ENCODE assay signal across 13 mouse cellular contexts in the genomic region with DNA sequence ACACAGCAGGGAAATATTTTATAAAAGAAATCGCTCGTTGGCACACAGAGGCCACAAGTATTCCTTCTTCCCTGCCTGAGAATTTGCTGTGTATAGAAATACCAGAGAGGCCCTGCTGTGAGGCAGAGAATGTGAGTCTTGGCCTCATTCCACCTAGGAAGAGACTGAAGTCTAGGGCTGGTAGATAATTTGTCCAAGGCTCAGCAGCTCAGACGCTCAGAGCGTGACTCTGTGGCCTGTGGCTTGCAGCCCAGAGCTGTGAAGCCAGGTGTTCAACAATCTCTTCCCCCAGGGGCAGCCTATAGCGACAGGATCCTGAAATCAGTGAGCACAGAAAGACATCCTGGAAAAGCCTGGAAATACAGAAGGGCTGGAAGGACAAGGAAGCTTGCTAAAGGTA. TPM values are rescaled to one million over a fixed set of nuclear protein-coding genes. Genes with fewer than 3 reads are reported as not detected.
DNase-seq lines count a peak whose midpoint lies in the region; ATAC-seq and TF ChIP-seq lines count a peak whose summit lies in the region.
"Had no signal": no experiment of that assay in that cellular context is flagged by ENCODE, and none has a peak within 500 bp of the region (broad histone marks: within the 10 kb centered on the region; RNA-seq: fewer than 3 reads in every experiment).

No protein-coding gene starts in this region.

- no peaks in the 10 kb centered on the region for H3K36me3 ChIP-seq in heart, embryonic 12.5 days
- no peaks in the 10 kb centered on the region for H3K36me3 ChIP-seq in midbrain, postnatal 0 days (ENCODE audit: insufficient read depth, low read length)
- no peaks in the 10 kb centered on the region for H3K36me3 ChIP-seq in midbrain, embryonic 13.5 days
- H3K36me3 ChIP-seq: neural tube, embryonic 12.5 days had no signal

- 0 out of 2 replicates have a peak, but pooled peaks have one; percentile 64 for ATAC-seq in heart, embryonic 12.5 days (ENCODE audit: insufficient number of reproducible peaks, low FRiP score)
- no peak for ATAC-seq in midbrain, postnatal 0 days (ENCODE audit: low FRiP score)
- no peak for ATAC-seq in midbrain, embryonic 13.5 days

- TF ChIP-seq CTCF in midbrain, postnatal 0 days (IDR thresholded peaks at IDR 0.05), result no peak

- H3K9ac ChIP-seq in heart, embryonic 12.5 days, result no peak overlapping the region
- H3K9ac ChIP-seq in midbrain, postnatal 0 days (replicated peaks; ENCODE audit: low read length, poor library complexity, severe bottlenecking), result no peak overlapping the region
- H3K9ac ChIP-seq in midbrain, embryonic 13.5 days (replicated peaks), result no peak overlapping the region
- H3K9ac ChIP-seq: neural tube, embryonic 12.5 days had no signal

- no peak overlapping the region; the same call in 1 of the 2 replicates for H3K27ac ChIP-seq in heart, embryonic 12.5 days (ENCODE audit: poor library complexity, severe bottlenecking)
- no peak overlapping the region for H3K27ac ChIP-seq in midbrain, postnatal 0 days (ENCODE audit: low read depth, low read length)
- no peak overlapping the region for H3K27ac ChIP-seq in midbrain, embryonic 13.5 days
- H3K27ac ChIP-seq: neural tube, embryonic 12.5 days had no signal

- H3K4me1 ChIP-seq in heart, embryonic 12.5 days (replicated peaks), result peaks cover 10% of the 10 kb centered on the region
- H3K4me1 ChIP-seq in midbrain, postnatal 0 days (ENCODE audit: insufficient read depth, low read length), result no peaks in the 10 kb centered on the region
- H3K4me1 ChIP-seq in midbrain, embryonic 13.5 days (replicated peaks), result peaks cover 2% of the 10 kb centered on the region; the same call in 1 of the 2 replicates
- H3K4me1 ChIP-seq: neural tube, embryonic 12.5 days had no signal

- H3K4me3 ChIP-seq in heart, embryonic 12.5 days, result no peak overlapping the region
- no peak overlapping the region for H3K4me3 ChIP-seq in midbrain, postnatal 0 days (ENCODE audit: low read depth, low read length)
- no peak overlapping the region for H3K4me3 ChIP-seq in midbrain, embryonic 13.5 days (replicated peaks)
- H3K4me3 ChIP-seq: neural tube, embryonic 12.5 days had no signal

- 34% methylated on average over 5 of the region's 5 CpGs for WGBS in heart, embryonic 12.5 days
- WGBS in midbrain, postnatal 0 days, result 28% methylated on average over 5 of the region's 5 CpGs
- WGBS in midbrain, embryonic 13.5 days, result 45% methylated on average over 5 of the region's 5 CpGs

- no peaks in the 10 kb centered on the region for H3K9me3 ChIP-seq in heart, embryonic 12.5 days (replicated peaks)
- no peaks in the 10 kb centered on the region for H3K9me3 ChIP-seq in midbrain, postnatal 0 days (ENCODE audit: low read length)
- H3K9me3 ChIP-seq in midbrain, embryonic 13.5 days, result no peaks in the 10 kb centered on the region
- H3K9me3 ChIP-seq: neural tube, embryonic 12.5 days had no signal

- intact Hi-C loops in left cerebral cortex, postnatal 14 days (cut with DNase I), result no loop called here

- DNase-seq in heart, adult 8-10 months (ENCODE audit: low spot score), result no peak
- DNase-seq in midbrain, postnatal 0 days (ENCODE audit: low spot score), result peak; percentile 66
- DNase-seq in kidney, adult 18-20 months, result peak; percentile 21
- peak; percentile 10 for DNase-seq in retina, postnatal 1 day
- no peak for DNase-seq in left cerebral cortex, postnatal 14 days (ENCODE audit: low spot score in 2 of 2)
- no peak for DNase-seq in thymus, postnatal 0 days (ENCODE audit: low spot score)
- DNase-seq: adrenal gland, postnatal 10 days; lung, postnatal 36 days; spleen, adult 18-20 months had no signal

- H3K27me3 ChIP-seq in heart, embryonic 12.5 days (replicated peaks), result no peaks in the 10 kb centered on the region
- no peaks in the 10 kb centered on the region for H3K27me3 ChIP-seq in midbrain, postnatal 0 days (ENCODE audit: insufficient read depth, low read length)
- no peaks in the 10 kb centered on the region for H3K27me3 ChIP-seq in midbrain, embryonic 13.5 days
- H3K27me3 ChIP-seq: neural tube, embryonic 12.5 days had no signal

- no peak overlapping the region for H3K4me2 ChIP-seq in heart, embryonic 12.5 days
- H3K4me2 ChIP-seq in midbrain, postnatal 0 days (ENCODE audit: low read depth, low read length, poor library complexity, severe bottlenecking), result no peak overlapping the region
- no peak overlapping the region for H3K4me2 ChIP-seq in midbrain, embryonic 13.5 days (replicated peaks)
- H3K4me2 ChIP-seq: neural tube, embryonic 12.5 days had no signal

RNA-seq across cellular contexts. Expression of a gene that starts 26.2 kb away (rescaled TPM):
- not detected in 2 replicates for polyA plus RNA-seq in heart, embryonic 12.5 days (2016; fragmentation: Nextera tagmentation; extraction: Ambion mirVana)
- not detected for total RNA-seq in heart, adult 8-10 months (2022)
- not detected in 2 replicates for total RNA-seq in midbrain, postnatal 0 days (2014; rRNA removed)
- not detected in 2 replicates for polyA plus RNA-seq in midbrain, postnatal 0 days (2015; fragmentation: Nextera tagmentation; extraction: Ambion mirVana)
- polyA plus RNA-seq in midbrain, embryonic 13.5 days (2015; fragmentation: Nextera tagmentation; extraction: Ambion mirVana), result not detected in 2 replicates
- 1 to 10 TPM; 3.0 to 4.4 TPM for total RNA-seq in left cerebral cortex, postnatal 14 days (2021)
- polyA plus RNA-seq in thymus, postnatal 0 days (2015; fragmentation: Nextera tagmentation; extraction: Ambion mirVana), result not detected in 2 replicates
- total RNA-seq: adrenal gland, postnatal 10 days had no signal
- polyA plus RNA-seq: neural tube, embryonic 12.5 days; urinary bladder, adult 2 months had no signal

Comparison
In these comparisons a context has a peak if more than half of its experiments do, and no peak if none do; other contexts are left out.
1. DNase-seq: peak in midbrain, postnatal 0 days (single experiment), kidney, adult 18-20 months (single experiment) and retina, postnatal 1 day (single experiment); none in heart, adult 8-10 months (single experiment), left cerebral cortex, postnatal 14 days (0 of 2) and thymus, postnatal 0 days (single experiment).